Mouse (Mus musculus) ovary, postnatal 10 days (tissue): Measurements from ENCODE around the gene Tmem52b.

Experiments used
- DNase-seq: peaks from one replicate; pipeline ENCODE4 v3.0.0; 2022; ENCODE audit warnings: low spot score

Gene Tmem52b

DNA sequence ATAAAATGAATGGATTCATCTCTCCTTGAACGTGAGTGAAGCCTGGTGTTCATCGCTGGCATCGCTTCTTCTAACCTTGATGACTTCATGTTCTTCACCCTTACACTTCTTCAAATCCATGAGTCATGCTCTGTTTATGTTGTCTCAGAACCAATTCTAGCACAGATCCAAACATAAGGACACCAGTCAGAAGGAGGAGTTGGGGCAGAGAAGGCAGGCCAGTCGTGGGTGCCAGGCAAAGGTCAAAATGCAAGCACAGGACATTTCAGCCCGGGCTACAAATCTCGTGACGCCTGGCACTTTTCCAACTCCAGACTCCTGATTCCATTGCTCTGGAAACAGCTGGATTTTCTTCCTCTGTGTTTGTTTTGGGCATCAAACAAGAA lies 20.2 kb downstream of the Tmem52b start:
- peak; percentile 36 for DNase-seq

DNA sequence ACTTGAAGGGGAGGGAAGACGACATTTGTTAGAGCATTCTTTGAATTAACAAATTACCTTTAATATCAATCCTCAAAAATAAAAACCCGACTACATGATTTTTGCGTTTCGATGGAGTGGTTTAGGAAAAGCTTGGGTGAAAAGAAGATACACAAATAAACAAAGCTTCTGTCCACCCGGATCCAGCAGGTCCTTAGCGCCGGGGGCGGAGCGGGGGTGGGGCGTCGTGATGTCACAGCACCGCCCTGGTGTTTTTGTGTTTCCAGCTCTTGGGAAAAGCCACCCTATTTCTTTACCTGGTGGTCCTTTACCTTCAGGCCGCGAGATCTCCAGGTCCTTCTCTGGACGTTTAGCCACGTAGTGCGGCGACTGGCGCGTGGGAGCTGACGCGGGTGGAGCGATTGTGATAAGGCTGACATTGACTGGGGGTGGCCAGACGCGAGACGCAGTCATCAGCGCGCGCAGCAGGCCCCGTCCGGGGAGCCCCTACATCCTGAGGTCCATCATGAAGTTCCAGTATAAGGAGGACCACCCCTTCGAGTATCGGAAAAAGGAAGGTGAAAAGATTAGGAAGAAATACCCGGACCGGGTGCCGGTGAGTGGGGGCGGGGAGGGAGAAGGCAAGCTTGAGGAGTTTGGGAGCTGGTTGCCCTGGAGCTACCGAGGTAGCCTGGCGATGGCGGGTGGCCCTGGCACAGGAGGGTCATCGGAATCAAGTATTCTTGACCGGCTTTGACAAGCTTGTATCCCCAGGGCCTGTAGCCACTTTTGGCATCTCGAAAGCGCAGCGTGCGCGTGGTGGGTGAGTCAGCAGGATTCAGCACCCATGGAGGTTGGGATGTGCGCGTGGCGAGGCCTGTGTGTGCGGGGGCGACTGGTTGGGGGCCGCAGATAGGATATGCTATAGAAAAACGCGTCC lies 20.8 kb downstream of the Tmem52b start, which contains the start of gene Gabarapl1:
TSS of gene Gabarapl1 (plus strand) at position 219 of the 919 bp plus-strand sequence.
- peak; percentile 56 for DNase-seq

GRCm38 (mm10) chr6:129534057-129534456 lies 21.7 kb downstream of the Tmem52b start:
- DNase-seq, result no peak

DNA sequence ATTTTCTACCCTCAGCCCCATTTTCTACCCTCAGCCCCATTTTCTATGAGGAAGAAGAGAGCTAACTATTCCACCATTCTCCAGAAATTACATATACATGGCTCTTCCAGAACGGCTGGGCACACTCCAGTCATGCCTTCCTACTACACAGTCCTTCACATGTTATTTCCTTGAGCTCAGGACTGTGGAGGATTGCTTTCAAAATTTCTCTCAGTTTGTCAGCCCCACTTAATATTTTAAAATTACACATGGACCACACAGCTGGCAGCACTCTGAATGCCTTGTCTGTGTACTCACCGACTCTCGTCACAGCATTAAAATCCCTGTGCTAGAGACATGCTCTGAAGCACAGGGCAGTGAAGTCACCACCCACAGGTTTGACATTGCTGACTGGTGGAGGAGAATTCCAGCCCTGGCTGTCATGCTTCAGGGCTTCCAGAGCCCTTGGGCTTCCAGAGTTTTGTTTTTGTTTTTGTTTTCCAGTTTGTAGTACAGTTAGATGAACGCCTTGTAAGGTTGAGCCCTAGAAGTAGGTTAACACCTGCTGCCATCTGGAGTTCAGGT lies 22.4 kb downstream of the Tmem52b start:
- no peak for DNase-seq

- no peak for DNase-seq
Measured at GRCm38 (mm10) chr6:129535723-129536122, 23.4 kb downstream of the Tmem52b start.

GRCm38 (mm10) chr6:129538555-129538954 lies 26.2 kb downstream of the Tmem52b start:
- no peak for DNase-seq

- DNase-seq, result no peak
Measured at GRCm38 (mm10) chr6:129541931-129542330, 29.6 kb downstream of the Tmem52b start.

DNA sequence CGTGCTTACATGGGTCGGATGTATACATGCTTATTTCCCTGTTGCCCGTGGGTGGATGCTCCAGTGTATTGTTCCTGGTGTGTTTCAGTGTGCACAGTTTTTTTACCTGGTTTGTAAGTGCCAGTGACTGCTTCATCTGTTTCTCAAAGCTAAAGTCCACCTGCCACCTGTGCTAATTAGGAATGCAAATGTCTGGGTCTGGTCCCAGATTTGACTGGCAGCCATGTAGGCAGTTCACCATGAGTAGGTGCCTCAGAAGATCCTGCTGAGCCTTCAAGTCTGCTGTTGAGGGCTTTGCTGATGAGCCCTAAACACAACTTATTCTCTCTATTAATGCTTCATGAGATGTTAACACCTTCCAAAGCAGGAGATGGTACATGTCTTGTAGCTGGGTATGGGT lies 30.2 kb downstream of the Tmem52b start:
- no peak for DNase-seq

DNA sequence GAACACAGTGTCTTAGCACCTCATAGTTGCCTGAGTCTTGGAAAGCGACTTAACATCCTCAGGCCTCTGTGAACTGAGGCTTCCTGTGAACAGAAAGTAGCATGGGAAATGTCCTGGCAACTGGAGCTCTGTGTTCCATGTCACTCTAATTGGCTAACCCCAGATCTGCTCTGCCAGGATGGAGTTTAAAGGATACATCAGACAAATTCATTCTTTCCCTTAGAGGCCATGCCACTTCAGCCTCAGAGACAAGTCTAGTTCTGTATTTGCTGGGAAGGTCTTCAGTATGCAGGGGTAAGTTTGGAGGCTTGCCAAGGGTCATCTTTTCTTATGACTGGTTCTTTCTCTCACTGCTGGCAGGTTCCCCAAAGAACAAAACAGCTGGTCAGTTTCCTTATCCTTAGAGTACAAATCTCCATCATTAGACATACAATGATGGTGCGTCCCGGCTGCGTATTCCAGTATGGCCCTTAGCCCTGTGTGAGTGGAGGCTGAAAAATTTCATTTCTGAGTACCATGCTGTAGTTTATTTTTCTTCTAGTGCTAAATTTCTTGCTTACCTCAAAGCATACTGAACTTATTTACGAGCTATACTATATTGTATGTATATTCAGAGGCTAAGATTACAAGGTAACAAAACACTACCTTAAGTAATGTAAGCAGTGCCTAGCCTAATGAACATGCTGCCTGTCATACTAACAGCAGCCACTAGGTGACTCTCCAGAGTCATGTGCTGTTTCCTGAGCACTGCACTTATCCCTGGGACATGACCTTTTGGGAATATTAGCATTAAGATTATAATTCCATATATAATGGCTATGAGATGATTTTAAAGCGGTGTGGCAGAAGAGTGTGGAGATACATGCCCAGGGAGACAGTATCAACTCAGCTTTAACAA lies 31.6 kb downstream of the Tmem52b start:
- DNase-seq, result no peak

DNA sequence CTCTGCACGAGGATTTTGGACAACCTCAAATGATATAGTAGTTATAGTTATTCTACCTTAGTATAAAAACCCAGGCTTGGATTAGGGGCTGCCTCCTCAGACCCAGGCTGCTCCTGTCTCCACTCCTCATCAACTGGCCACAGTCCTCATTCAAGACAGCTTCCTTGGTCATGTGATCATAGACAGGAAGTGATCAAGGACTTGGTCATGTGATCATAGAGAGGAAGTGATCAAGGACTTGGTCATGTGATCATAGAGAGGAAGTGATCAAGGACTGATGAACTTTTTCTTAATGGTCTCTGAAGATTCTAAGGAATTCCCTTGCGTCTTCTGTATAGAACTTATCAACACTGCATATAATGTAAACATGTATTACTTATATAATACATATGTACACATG lies 34.9 kb downstream of the Tmem52b start:
- no peak for DNase-seq

GRCm38 (mm10) chr6:129548009-129548408 lies 35.7 kb downstream of the Tmem52b start:
- DNase-seq, result no peak

DNA sequence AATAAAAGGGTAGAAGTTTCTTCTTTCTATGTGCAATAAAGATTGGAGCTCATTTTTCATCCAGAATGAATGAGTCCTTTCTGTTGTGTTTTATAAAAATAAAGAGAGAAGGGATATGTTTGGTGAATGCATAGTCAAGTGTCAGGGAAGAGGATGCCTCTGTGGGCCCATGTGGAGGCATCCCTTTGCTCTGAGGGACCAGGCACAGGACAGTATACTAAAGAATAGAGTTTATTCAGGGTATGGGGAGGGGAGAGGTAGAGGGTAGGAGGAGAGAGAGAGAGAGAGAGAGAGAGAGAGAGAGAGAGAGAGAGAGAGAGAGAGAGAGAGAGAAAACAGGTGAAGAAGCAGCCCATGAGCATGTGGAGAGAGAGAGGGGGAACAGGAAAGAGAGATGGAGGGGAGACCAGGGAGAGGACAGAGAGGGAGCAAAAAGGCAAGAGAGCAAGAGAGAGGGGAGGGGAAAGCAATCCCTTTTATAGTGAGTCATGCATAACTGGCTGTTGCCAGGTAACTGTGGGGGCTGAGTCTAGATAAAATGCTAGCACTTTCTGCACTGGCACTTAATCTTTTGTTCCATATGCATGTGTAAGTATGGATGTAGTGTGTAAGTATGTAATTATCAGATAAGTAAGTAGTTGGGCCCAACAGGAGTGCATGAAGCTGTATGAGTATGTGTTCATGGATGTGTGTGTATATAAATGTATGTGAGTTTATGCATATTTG lies 45.1 kb downstream of the Tmem52b start:
- DNase-seq, result no peak

DNA sequence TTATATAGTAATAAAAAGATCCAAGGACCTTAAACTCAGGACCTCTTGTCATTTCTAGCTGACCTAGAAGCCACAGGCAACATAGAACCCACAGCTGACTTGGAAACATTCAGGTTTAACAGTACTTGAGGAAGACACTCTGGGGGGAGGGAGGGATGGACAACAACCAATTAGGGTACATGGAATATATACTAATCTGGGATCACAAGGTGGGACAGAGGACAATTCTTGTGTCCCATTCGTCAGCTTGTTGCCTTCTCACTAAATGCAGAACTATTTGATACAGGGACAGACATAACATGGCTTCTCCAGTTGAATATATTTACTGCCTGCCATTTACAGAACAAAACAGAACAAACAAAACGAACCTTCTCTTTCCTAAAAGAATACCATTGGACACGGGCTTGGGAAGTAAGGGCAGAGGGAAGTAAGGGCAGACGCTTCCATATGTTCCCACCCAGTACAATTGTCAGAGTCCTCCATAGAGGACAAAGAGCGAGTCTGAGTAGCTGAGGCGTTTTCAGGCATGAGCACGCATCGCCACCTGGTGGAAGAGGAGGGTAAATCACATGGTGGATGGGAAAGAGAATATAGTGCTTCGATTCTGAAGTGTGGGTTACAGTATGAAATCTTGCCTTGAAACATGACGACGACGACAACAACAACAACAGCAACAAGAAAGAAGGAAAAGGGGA lies 46.7 kb downstream of the Tmem52b start:
- peak; percentile 33 for DNase-seq

GRCm38 (mm10) chr6:129559641-129560027 lies 47.3 kb downstream of the Tmem52b start:
- DNase-seq, result no peak

GRCm38 (mm10) chr6:129565257-129565656 lies 52.9 kb downstream of the Tmem52b start:
- no peak for DNase-seq
